Mouse (Mus musculus) small intestine, adult 2 months (tissue): ENCODE results near the gene Gm5269.

Experiments used
- CTCF ChIP-seq: fragments of 200-500 bp; IDR thresholded peaks from 2 replicates; pipeline ENCODE4 v1.5.1; 2012; ENCODE audit warnings: low read depth, mild to moderate bottlenecking, control low read depth, inconsistent platforms, low read length, moderate library complexity, mixed read lengths; ENCODE audit not compliant: insufficient replicate concordance, insufficient read length; ENCODE audit errors: extremely low read depth
- POLR2A ChIP-seq: fragments of 200-500 bp; IDR thresholded peaks from 2 replicates; pipeline ENCODE4 v1.6.1; 2012; ENCODE audit warnings: low read depth, mild to moderate bottlenecking, control low read depth, inconsistent platforms, low read length, moderate library complexity

- TF ChIP-seq CTCF (no peak), POLR2A (no peak)
These were observed 44.6 kb downstream of the Gm5269 start for GRCm38 (mm10) chr1:45845466-45845865.
